Mouse (Mus musculus): ENCODE results near the gene Scfd1. TPM values are rescaled to one million over a fixed set of nuclear protein-coding genes. Genes with fewer than 3 reads are reported as not detected.

Scfd1 gene
- polyA plus RNA-seq (2017; shearing (Covaris generic)), result 10 to 100 TPM; 74.6 to 79.3 TPM

DNA sequence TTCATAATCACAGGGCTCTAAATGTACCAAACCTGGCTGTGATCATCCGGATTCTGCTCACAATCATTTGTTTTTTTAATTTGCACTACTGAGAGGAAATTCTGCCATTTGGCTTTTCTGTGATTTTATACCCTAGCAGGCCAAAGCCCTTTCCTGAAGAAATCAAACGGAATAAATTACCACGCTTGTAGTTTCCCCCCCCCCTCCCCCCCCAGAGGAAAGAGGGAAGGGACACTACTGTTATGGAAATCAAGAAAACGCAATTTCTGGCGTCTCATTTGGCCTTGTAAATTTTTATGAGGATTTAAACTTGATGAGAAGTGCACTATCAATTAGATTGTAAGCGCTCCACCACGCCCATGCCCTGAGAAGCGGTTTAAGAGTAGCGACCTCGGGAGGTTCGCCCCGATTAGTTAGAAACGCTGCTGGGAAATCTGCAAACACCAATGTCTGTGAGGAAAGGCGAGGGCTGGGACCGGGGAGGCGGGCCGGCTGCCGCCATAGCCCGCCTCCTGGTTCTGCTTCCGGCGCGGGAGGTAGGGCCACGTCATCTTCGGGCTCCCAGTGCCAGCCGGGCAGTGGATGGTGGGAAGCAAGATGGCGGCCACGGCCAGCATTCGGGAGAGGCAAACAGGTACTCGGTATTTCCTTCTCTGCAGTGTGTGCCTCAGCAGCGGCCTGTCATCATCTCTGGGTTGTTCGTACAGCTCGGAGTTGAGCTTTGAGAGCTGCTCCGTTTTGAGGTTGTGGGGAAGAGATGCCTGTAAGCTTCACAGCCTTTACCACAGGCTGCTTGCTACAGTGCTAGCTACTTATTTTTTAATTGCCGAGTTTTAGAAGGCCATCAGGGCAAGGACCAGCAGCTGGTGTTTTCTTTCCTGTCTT, at the start of gene Scfd1:
TSS of gene Scfd1 (plus strand) at position 508 of the 885 bp plus-strand sequence.
- peak; percentile 97 for ATAC-seq

DNA sequence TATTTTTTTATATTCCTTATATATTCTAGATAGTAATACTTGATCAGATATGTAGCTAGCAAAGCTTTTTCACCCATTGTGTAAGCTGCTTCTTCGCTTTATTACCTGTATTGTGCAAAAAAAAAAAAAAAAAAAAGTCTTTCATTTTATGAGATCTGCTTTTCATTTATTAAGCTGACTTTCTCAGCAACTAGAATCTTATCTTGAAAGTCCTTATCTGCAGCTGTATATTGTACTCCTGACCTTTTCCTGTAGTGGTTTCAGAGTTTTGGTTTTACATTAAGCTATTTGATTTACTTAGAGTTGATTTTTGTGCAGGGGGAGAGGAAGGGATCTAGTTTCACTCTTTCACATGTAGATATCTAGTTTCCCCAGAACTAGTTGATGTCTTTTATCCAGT, 40.3 kb upstream of the Scfd1 start:
- no peak for ATAC-seq

DNA sequence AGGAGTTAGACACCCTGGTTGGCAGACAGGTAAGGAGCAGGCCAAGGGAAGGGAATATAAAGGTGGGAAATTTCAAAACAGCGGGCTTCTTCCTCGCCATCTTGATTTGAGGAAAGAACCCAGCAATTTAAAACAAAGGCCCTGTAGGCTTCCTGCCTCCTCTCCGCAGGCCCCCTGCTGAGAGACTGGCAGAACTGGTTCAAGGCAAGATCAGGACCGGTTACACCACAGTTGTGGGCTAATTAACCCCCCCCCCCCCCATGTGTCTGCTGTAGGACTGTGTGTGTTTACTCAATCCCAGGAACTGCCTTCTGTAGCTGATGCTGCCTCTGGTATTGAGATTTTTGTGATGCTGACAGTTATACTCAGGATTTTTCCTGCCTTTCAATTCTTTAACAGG, 31.2 kb upstream of the Scfd1 start:
- no peak for ATAC-seq

DNA sequence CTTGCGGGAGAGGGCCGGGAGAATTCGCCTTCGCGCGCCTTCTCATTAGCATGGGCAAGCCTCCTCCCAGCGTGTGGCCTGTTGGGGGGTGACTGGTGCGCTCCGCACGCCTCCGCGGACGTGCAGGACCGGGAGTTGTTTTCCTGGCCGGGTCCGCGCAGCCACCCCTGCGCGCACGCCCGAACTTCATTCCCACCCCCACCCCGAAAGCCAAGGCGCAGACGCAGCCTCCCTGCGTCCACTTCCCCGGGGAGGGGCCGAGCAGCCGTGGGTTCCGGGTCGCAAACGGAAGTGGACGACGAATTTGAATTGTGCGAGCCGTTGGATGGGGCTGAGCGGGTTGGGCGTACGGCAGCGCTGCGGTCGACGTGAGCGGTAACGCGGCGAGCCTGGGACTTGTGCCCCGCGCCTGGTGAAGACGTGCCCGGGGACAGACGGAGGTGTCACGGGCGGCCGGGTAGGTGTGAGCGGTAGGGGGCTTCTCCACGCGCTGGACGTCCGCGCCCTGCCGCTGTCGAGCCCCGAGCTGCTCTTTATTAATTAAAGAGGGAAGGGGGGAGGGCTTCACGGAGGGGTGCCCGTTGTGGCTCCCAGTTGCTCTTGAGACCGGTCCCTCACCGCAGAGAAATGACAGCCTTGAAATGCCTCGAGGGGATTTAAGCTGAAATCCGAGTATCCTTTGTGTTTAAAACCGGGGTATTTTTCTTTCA, 29.2 kb upstream of the Scfd1 start, which contains the start of gene G2e3:
TSS of gene G2e3 (plus strand) at position 74 of the 710 bp plus-strand sequence.
- ATAC-seq, result peak; percentile 96

DNA sequence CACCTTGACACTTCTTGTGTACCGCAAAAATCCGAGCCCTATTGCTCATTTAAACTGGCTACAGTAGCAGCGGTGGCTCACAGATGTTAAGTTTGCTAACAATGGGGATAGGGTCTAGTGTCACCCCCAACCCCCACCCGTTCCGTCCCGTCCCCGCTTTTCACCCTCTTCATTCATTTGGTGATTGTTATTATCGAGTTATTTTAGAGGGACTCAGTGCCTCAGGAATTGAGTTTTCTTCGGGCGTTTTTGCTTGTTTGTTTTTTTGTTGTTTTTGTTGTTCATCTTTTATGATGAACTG, 28.7 kb upstream of the Scfd1 start:
- ATAC-seq, result no peak

DNA sequence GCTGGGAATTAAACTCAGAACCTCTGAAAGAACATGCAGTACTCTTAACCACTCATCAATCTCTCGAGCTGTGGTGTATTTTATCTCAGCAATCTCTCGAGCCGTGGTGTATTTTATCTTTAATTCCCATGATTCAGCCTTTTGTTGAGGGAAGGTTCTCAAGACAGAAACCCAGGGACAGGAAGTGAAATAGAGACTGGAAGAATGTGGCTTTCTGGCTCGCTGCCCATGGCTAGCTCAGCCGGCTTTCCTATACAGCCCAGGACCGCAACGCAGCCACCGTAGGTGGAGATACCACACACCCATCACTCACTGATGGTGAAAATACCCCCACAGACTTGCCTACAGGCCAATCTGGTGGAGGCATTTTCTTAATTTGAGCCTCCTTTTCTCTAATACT, 22.0 kb upstream of the Scfd1 start:
- no peak for ATAC-seq

DNA sequence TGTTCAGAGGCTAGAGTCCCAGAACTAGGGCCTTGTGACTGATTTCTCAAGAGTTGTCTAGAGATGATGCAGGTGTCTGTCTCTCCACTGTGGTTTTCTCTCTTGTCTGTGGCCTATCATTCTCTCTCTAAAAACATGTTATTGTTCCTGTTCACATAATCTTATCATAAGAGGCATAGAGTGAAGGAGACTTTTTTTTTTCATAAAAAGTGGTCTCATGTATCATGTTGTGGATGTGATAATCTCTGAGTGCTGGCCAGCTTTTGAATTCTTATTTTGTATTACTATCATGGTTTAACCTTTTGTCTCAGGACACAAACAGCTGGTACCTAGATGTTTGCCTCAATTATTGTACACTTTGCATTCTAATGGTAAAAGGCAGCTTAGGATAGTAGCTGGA, 16.0 kb upstream of the Scfd1 start:
- ATAC-seq, result no peak

DNA sequence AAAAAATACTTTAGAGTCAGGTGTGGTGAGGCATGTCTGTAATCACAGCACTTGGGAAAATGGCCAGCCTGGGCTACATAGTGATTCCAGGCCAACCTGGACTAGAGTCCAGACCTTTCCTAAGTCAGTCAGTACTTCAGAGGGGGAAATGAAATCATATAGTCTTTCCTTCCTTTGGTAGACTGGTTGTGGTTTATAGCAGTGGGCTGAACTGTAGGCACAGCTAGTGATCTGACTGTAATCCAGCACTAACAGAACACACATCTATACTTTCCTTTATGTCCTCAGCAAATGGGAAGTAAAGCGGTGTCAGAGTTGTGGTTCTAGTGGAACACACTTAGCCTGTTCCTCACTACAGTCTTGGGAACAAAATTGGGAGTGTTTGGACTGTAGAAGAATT, 14.4 kb upstream of the Scfd1 start:
- no peak for ATAC-seq

DNA sequence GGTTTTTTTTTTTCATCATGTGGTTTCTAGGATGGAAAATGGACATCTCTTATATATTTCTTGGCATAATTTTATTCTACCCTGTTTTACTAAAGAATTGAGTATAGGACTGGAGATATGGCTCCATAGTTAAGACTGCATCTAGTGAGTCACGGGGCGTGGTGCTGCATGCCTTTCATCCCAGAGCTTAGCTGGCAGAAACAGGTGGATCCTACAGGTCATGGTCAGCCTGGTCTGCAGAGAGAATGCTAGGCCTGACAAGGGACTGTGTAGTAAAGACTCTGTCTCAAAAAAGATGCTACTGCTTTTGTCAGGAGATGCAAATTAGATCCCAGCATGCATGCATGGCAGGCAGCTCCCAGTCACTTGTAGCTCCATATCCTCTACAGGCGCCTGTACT, 8.8 kb upstream of the Scfd1 start:
- no peak for ATAC-seq

DNA sequence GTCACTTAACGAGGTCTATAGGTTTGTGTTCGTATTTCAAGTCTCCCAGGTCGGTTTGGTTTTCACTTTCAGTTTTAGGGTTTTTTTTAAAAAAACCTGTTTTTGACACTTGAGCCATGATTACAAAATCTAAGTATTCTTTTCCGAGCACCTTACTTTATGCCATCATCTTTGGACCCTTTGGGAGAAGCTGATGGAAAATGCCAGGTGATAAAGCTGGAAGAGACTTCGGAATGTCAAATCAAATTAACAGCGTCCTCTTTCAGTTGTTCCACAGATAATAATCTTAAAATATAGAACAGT, 529 bp downstream of the Scfd1 start:
- peak; percentile 21 for ATAC-seq

DNA sequence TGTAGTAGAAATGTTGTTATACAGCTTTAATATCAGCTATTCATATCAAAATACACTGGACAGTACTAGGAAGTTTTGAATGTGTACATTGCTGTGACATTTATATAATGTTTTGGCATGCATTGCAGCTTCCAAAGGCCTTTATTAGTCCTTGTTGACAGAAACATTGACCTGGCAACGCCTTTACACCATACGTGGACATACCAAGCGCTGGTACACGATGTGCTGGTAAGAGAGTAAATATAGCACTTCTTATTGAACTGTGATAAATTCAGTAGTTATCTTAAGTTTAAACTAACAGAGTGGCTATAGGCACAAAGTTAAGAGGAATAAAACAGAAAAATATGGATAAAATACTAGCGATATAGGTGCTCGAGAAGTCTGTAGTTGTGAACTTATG, 22.6 kb downstream of the Scfd1 start:
- ATAC-seq, result no peak

DNA sequence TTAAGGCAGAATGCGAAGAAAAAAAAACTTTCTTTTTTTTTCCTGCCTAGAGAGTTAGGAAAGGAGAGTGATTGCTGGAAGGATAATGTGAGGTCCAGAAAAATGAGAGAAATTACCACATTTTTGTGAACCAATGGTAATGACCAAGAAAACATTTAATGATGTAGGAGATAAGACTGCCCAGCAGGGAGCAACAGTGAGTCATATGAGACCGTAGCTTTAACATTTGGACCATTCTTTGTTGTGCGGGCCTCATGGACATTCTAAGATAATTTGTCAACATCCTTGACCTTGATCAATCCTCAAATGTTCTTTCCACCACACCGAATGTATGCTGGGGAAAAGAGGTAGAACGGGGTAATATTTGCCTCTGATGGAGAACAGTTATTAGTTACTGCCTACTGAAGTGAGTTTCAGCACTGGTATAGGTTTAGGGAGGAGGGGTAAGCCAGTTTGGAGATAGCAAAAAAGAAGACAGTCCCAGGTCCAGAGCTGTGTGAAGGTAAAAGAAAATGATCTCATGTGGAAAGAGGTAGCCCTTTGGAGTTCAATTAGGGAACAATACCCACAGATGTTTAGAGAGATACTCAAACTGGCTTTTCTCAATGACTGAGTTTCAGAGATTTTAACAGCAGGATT, 24.9 kb downstream of the Scfd1 start:
- ATAC-seq, result peak; percentile 40

DNA sequence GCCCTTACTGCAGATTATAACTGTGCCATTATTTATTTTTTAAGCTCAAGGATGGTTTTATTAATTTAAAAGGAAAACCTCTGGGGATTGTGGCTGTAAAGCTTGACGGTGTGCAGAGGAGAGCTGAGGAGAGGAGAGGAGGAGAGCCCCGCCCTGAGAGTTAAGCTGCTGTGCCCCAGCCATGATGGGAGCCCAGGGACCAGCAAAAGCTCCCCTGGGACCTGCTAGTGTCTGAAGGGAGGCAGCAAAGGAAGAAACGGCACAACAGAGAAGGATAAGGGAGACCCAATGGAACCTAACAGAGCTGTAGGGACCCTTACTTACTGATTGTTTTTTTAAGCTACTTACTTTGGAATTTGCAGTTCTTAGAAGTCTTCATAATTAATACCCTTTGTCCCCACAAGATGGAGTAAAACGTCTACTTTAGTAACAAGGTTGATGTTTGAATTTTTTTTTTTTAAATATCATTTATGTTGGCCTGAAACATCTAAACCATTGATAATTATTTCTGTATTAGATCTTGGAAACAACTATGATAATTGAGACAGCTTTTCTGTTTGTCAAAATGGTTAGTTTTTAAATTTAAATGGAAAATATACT, 26.8 kb downstream of the Scfd1 start:
- no peak for ATAC-seq

DNA sequence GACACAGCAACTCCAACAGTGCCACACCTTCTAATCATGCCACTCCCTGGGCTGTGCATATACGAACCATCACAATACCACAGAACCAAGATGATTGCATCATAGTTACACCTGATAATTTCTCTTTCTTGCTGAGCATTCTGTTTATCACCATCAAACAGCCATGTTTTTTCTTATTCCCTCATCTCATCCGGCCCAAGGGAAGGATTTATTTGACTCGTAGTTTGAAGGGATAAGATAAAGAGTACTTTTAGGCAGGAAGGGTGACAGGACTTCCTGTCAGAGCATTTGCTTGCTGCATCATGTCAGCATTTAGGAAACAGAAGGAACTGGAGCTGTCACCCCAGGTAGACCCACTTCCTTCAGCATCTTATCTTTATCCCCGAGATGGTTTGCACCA, 34.1 kb downstream of the Scfd1 start:
- ATAC-seq, result no peak

DNA sequence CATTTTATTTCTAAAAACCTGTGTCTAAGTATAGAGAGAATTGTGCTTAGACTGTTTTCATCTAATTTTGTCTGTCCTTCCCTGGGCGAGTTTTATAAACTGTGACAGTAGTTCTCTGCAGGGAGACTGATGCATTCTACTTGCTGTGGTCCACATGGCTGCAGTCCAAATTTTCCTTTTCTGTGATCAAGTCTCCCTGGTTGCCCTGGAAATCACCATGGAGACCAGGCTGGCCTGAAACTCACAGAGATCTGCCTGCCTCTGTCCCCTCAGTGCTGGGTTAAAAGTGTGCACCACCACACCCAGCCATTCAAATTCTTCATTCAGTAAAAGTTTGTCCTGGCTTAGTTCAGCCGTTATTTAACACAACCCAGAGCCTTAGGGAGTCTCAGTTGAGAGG, 60.2 kb downstream of the Scfd1 start:
- no peak for ATAC-seq

DNA sequence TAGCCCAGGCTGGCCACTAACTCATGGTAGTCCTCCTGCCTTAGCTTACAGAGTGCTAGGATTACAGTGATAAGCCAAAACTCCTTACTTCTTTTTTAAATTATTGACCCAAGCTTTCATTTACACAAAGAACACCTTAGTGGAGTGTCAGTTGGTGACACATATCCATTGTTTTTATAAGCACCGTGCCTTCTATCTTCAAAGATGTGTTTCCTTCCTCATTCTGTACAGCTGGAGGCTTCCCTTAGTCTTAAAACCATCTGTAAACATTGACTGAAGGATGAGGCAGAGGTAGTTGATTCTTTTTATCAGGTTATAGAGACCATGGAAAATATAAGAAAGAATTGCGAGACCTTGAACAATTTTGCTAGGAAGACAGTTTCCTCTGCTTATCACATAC, 61.0 kb downstream of the Scfd1 start:
- no peak for ATAC-seq

DNA sequence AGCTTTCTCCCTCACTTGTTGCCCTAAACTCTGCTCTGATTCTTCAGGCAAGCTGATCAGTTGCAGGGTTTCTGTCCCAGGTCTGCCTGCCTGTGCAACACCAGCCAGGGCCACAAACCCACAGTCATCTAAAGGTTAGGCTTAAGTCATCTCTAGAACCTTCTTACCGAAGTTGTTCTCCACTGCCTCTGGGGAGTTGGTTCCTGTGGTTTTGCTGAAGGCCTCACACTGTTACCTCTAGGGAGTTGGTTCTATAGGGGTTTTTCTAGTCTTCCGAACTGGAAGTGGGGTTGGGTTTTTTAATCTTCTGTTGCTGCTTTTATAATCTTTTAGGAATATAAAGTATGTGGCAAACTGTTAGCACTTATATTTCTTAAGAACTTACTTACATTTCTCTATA, 72.0 kb downstream of the Scfd1 start:
- ATAC-seq, result no peak

DNA sequence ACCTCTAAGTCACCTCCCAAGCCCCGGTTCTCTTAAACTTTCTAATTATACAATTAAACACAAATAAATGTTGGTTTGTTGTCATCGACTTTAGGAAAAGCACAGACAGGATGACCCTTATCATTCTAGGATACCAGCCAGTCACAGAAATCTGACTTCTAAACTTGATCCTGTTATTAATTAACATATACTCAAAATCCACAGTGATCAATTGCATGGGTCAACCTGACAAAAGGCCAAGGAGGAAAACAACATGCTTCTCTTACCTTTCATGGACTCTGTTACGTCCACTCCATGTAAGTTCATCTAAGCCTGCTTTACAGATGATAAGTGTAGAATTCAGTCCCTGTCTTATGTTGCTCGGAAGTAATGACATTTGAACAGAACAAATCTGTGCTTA, 93.6 kb downstream of the Scfd1 start:
- no peak for ATAC-seq

DNA sequence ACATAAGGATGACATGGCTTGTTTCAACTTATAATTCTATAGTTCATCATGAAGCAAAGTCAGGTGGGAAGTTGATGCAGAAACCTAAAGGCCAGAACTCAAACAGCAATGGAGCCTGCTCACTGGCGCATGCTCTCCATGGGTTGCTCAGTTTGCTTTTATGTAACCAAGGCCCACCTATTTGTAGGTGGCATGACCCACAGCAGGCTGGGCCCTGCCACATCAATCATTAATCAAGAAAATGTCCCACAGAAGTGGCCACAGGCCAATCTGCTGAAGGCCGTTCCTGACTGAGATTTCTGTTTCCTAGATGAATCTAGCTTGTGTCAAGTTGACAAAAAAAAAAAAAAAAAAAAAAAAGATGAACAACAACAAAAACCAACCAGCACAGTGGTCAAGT, 103.9 kb downstream of the Scfd1 start:
- no peak for ATAC-seq

DNA sequence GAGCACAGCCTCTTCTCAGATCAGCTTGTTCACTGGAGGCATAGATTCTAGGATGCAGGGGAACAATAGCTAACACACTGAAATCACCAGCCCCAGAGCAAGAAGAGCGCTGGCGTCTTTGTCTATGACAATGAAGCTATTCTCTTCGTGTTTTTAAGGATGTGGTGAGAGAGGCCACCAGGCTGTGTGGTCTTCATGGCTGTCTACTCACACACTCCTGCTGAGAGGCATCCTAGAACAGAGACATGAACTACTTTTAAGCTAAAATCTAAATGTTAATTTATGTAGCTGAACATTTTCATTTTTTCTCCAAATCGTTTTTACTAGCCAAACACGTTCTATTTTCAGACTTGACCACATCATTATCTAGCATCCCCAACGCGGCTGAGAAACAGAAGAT, 114.7 kb downstream of the Scfd1 start:
- no peak for ATAC-seq

DNA sequence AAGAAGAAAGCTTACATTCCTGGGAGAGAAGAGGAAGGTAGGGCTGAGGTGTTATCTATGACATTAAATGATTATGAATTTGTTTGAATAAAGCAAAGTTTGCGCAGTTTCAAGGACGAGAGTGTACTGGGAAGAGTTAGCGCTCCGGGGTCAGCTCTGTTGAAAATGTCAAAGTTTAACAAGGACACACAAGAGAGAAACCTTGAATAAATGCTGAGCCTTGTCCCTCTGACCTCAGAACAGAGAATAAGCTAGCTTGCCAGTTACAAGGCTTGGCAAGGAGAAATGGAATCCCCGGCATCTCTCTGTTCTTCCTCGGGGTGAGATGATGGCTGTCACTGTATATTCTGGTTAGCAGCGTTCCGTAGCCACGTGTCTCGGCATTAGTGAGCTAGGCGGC, 116.2 kb downstream of the Scfd1 start:
- no peak for ATAC-seq

DNA sequence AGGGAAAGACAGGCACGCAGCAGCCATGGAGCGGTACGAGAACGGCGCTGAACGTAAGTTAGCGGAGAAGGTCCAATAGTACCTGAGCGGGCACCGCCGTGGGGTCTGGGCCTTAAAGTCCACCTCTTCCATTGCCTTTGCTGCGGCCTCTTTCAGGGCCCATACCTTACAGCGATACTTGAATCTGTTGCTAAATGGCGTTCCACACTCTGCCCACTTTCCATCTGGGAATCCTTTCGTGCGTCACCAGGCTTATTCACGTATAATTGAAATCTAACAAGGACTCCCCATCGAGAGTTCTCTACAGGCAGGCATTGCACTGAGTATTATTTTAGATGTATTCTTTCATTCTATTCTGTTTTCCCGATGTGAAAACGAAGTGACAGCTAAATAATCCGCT, 117.3 kb downstream of the Scfd1 start:
- no peak for ATAC-seq

All from activated CD4-positive, CD25-positive, alpha-beta regulatory T cell, adult 4 months (primary cell).